Mouse (Mus musculus): ENCODE measurements around the gene Ncoa3. TPM values are rescaled to one million over a fixed set of nuclear protein-coding genes. Genes with fewer than 3 reads are reported as not detected.
A peak's percentile ranks its signal among the peaks of the same experiment; 100 is the strongest.

Ncoa3 gene
- polyA plus RNA-seq, 1 experiment from 2014 or later: 11.6 TPM

- 95% methylated on average over 8 of the region's 8 CpGs for WGBS
- H3K4me1 ChIP-seq (ENCODE audit: control insufficient read depth, insufficient read depth, low read depth, low read length): peaks cover 23% of the 10 kb centered on the region
- no peak overlapping the region for H3K9ac ChIP-seq (ENCODE audit: low read depth, low read length)
- no peak overlapping the region for H3K27ac ChIP-seq (ENCODE audit: low read depth, low read length)
- no peak overlapping the region for H3K4me3 ChIP-seq (ENCODE audit: low read length)
- ATAC-seq: no peak
- no peak overlapping the region for H3K4me2 ChIP-seq (ENCODE audit: low read length)
- H3K9me3 ChIP-seq (ENCODE audit: control insufficient read depth, low read length): no peaks in the 10 kb centered on the region
- H3K27me3 ChIP-seq (replicated peaks; ENCODE audit: control insufficient read depth, insufficient read depth, low read length): no peaks in the 10 kb centered on the region
- H3K36me3 ChIP-seq (ENCODE audit: control insufficient read depth, insufficient read depth, low read length): no peaks in the 10 kb centered on the region
Observed at GRCm38 (mm10) chr2:165997256-165997967, 5.0 kb downstream of the Ncoa3 start.

GRCm38 (mm10) chr2:165998969-165999368 lies 6.5 kb downstream of the Ncoa3 start:
- WGBS: 25% methylated on average over 4 of the region's 4 CpGs
- Histone ChIP-seq H3K36me3 (ENCODE audit: control insufficient read depth, insufficient read depth, low read length) (no peaks in the 10 kb centered on the region), H3K4me2 (ENCODE audit: low read length) (no peak overlapping the region), H3K27ac (ENCODE audit: low read depth, low read length) (no peak overlapping the region), H3K4me3 (ENCODE audit: low read length) (no peak overlapping the region), H3K9me3 (ENCODE audit: control insufficient read depth, low read length) (no peaks in the 10 kb centered on the region), H3K4me1 (ENCODE audit: control insufficient read depth, insufficient read depth, low read depth, low read length) (peaks cover 19% of the 10 kb centered on the region), H3K9ac (ENCODE audit: low read depth, low read length) (no peak overlapping the region), H3K27me3 (replicated peaks; ENCODE audit: control insufficient read depth, insufficient read depth, low read length) (no peaks in the 10 kb centered on the region)
- ATAC-seq: no peak

DNA sequence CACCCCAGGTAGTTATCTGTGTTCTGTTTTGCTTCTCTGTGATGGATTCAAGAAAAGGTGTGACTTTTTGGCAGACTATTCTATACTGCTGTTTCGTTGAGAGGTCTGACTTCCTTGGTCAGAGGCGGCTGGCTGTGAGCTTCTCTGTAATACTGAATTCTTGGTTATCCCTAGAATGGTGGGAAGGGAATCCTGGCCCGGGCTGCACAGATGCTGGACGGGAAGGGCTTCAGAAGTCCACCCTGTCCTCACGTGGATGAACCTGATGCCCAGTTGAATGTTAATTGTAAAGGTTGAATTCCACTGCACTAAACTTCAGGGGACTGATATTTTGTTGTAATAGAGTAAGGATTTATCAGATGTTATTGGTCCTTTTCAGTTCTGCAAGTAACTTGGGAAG lies 7.4 kb downstream of the Ncoa3 start:
- no peak overlapping the region for H3K4me3 ChIP-seq (ENCODE audit: low read length)
- WGBS: 8% methylated on average over 5 of the region's 5 CpGs
- no peak overlapping the region for H3K27ac ChIP-seq (ENCODE audit: low read depth, low read length)
- no peak overlapping the region for H3K9ac ChIP-seq (ENCODE audit: low read depth, low read length)
- no peak overlapping the region for H3K4me2 ChIP-seq (ENCODE audit: low read length)
- H3K36me3 ChIP-seq (ENCODE audit: control insufficient read depth, insufficient read depth, low read length): no peaks in the 10 kb centered on the region
- no peaks in the 10 kb centered on the region for H3K9me3 ChIP-seq (ENCODE audit: control insufficient read depth, low read length)
- no peak for ATAC-seq
- H3K4me1 ChIP-seq (ENCODE audit: control insufficient read depth, insufficient read depth, low read depth, low read length): peaks cover 16% of the 10 kb centered on the region
- H3K27me3 ChIP-seq (replicated peaks; ENCODE audit: control insufficient read depth, insufficient read depth, low read length): no peaks in the 10 kb centered on the region

GRCm38 (mm10) chr2:166000242-166000641 lies 7.8 kb downstream of the Ncoa3 start:
- WGBS: 12% methylated on average over 5 of the region's 5 CpGs
- H3K36me3 ChIP-seq (ENCODE audit: control insufficient read depth, insufficient read depth, low read length): no peaks in the 10 kb centered on the region
- no peak overlapping the region for H3K4me3 ChIP-seq (ENCODE audit: low read length)
- H3K4me1 ChIP-seq (ENCODE audit: control insufficient read depth, insufficient read depth, low read depth, low read length): peaks cover 16% of the 10 kb centered on the region
- H3K27me3 ChIP-seq (replicated peaks; ENCODE audit: control insufficient read depth, insufficient read depth, low read length): no peaks in the 10 kb centered on the region
- H3K27ac ChIP-seq (ENCODE audit: low read depth, low read length): no peak overlapping the region
- ATAC-seq: no peak
- no peak overlapping the region for H3K9ac ChIP-seq (ENCODE audit: low read depth, low read length)
- H3K9me3 ChIP-seq (ENCODE audit: control insufficient read depth, low read length): no peaks in the 10 kb centered on the region
- no peak overlapping the region for H3K4me2 ChIP-seq (ENCODE audit: low read length)

DNA sequence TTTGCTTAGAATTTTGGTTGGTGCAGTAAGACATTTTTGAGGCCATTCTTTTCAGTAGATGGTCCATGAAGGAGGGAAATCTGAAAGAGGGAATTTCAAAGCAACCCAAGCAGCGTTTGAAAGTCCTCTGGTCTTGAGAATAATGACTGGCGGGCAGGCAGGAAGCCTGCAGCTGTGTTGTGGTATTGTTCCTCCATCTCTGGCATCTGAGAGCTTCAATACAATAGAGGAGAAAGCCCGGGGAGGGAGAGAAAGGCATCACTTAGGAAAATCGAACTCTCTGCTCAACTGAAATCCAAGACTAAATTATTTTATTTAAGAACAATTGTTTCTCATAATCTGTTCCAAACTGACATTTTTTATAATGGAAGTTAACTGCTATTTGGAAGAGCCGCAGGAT lies 8.3 kb downstream of the Ncoa3 start:
- H3K27ac ChIP-seq (ENCODE audit: low read depth, low read length): no peak overlapping the region
- ATAC-seq: no peak
- H3K4me1 ChIP-seq (ENCODE audit: control insufficient read depth, insufficient read depth, low read depth, low read length): peaks cover 16% of the 10 kb centered on the region
- H3K4me2 ChIP-seq (ENCODE audit: low read length): peak overlapping the region; percentile 20; the same call in 1 of the 2 replicates
- H3K9ac ChIP-seq (ENCODE audit: low read depth, low read length): no peak overlapping the region
- no peak overlapping the region for H3K4me3 ChIP-seq (ENCODE audit: low read length)
- no peaks in the 10 kb centered on the region for H3K9me3 ChIP-seq (ENCODE audit: control insufficient read depth, low read length)
- WGBS: 1% methylated on average over 5 of the region's 5 CpGs
- no peaks in the 10 kb centered on the region for H3K27me3 ChIP-seq (replicated peaks; ENCODE audit: control insufficient read depth, insufficient read depth, low read length)
- H3K36me3 ChIP-seq (ENCODE audit: control insufficient read depth, insufficient read depth, low read length): no peaks in the 10 kb centered on the region

DNA sequence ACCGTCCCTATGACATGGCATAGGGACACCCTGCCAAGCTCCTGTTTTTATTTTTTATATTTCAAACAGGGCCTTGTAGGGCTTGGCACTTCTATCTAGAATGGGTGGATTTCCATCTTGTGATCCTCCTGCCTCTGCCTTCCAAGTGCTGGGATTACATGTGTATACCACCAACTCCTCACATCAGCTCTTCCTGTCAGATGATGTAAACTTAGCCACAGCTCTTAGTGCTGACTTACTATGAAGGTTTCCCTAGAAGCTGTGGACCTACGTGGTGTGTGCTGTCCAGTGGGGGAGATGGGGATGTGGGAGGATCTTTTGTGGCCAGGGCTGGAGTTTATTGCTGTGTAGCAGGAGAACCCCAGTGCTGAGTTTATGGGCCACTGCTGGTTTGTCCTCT lies 8.9 kb downstream of the Ncoa3 start:
- no peaks in the 10 kb centered on the region for H3K9me3 ChIP-seq (ENCODE audit: control insufficient read depth, low read length)
- no peak overlapping the region for H3K4me3 ChIP-seq (ENCODE audit: low read length)
- H3K4me2 ChIP-seq (ENCODE audit: low read length): no peak overlapping the region
- H3K27me3 ChIP-seq (replicated peaks; ENCODE audit: control insufficient read depth, insufficient read depth, low read length): no peaks in the 10 kb centered on the region
- ATAC-seq: no peak
- no peak overlapping the region for H3K27ac ChIP-seq (ENCODE audit: low read depth, low read length)
- H3K4me1 ChIP-seq (ENCODE audit: control insufficient read depth, insufficient read depth, low read depth, low read length): peaks cover 16% of the 10 kb centered on the region
- H3K9ac ChIP-seq (ENCODE audit: low read depth, low read length): no peak overlapping the region
- 25% methylated on average over 2 of the region's 2 CpGs for WGBS
- H3K36me3 ChIP-seq (ENCODE audit: control insufficient read depth, insufficient read depth, low read length): no peaks in the 10 kb centered on the region

DNA sequence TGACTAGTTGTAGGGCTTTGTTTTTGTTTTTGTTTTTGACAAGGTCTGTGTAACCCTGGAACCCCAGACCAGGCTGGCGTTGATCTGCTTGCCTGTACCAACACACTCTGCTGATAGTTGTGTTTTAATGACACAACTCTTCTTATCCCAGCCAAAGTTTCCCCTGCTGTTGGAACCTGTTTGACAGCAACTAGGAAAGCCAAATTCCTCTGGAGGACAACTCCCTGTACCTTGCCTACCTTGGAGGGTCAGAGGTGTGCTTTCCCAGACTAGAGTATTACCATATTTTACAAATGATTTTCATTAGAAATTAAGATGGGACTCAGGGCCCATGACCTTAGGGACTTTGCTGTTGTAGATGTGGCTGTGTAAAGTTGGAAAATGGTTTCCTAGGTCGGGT lies 9.3 kb downstream of the Ncoa3 start:
- no peak overlapping the region for H3K27ac ChIP-seq (ENCODE audit: low read depth, low read length)
- no peaks in the 10 kb centered on the region for H3K27me3 ChIP-seq (replicated peaks; ENCODE audit: control insufficient read depth, insufficient read depth, low read length)
- no peak overlapping the region for H3K4me3 ChIP-seq (ENCODE audit: low read length)
- WGBS: 68% methylated on average over 2 of the region's 2 CpGs
- H3K36me3 ChIP-seq (ENCODE audit: control insufficient read depth, insufficient read depth, low read length): no peaks in the 10 kb centered on the region
- no peak for ATAC-seq
- no peaks in the 10 kb centered on the region for H3K9me3 ChIP-seq (ENCODE audit: control insufficient read depth, low read length)
- peaks cover 16% of the 10 kb centered on the region for H3K4me1 ChIP-seq (ENCODE audit: control insufficient read depth, insufficient read depth, low read depth, low read length)
- H3K4me2 ChIP-seq (ENCODE audit: low read length): no peak overlapping the region
- no peak overlapping the region for H3K9ac ChIP-seq (ENCODE audit: low read depth, low read length)

- no peak for ATAC-seq
- Histone ChIP-seq H3K9me3 (ENCODE audit: control insufficient read depth, low read length) (no peaks in the 10 kb centered on the region), H3K4me1 (ENCODE audit: control insufficient read depth, insufficient read depth, low read depth, low read length) (peaks cover 16% of the 10 kb centered on the region), H3K9ac (ENCODE audit: low read depth, low read length) (no peak overlapping the region), H3K27me3 (replicated peaks; ENCODE audit: control insufficient read depth, insufficient read depth, low read length) (no peaks in the 10 kb centered on the region), H3K4me2 (ENCODE audit: low read length) (no peak overlapping the region), H3K27ac (ENCODE audit: low read depth, low read length) (no peak overlapping the region), H3K4me3 (ENCODE audit: low read length) (no peak overlapping the region), H3K36me3 (ENCODE audit: control insufficient read depth, insufficient read depth, low read length) (no peaks in the 10 kb centered on the region)
- 48% methylated on average over 4 of the region's 4 CpGs for WGBS
Observed at GRCm38 (mm10) chr2:166002429-166002828, 10.0 kb downstream of the Ncoa3 start.

DNA sequence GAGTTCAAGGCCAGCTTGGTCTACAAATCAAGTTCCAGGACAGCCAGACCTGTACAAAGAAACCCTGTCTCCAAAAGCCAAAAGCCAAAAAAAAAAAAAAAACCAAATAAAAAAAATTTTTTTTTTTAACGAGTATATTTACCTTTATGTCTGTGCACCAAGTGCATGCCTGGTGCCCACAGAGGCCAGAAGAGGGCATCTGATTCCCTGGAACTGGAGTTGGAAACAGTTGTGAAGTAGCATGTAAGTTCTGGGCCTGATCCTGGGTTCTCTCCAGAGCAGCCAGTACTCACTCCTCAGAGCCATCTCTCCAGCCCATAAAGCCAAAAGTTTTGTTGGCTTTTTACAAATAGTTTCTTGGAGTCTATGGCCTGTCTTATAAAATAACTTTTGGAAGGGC lies 10.6 kb downstream of the Ncoa3 start:
- no peak overlapping the region for H3K4me2 ChIP-seq (ENCODE audit: low read length)
- no peak for ATAC-seq
- no peak overlapping the region for H3K27ac ChIP-seq (ENCODE audit: low read depth, low read length)
- H3K9me3 ChIP-seq (ENCODE audit: control insufficient read depth, low read length): no peaks in the 10 kb centered on the region
- no peaks in the 10 kb centered on the region for H3K36me3 ChIP-seq (ENCODE audit: control insufficient read depth, insufficient read depth, low read length)
- H3K4me1 ChIP-seq (ENCODE audit: control insufficient read depth, insufficient read depth, low read depth, low read length): peaks cover 16% of the 10 kb centered on the region
- no peak overlapping the region for H3K4me3 ChIP-seq (ENCODE audit: low read length)
- 74% methylated on average over 1 of the region's 1 CpGs for WGBS
- no peak overlapping the region for H3K9ac ChIP-seq (ENCODE audit: low read depth, low read length)
- no peaks in the 10 kb centered on the region for H3K27me3 ChIP-seq (replicated peaks; ENCODE audit: control insufficient read depth, insufficient read depth, low read length)
